Mouse (Mus musculus) embryonic facial prominence, embryonic 14.5 days (tissue): ENCODE data around the gene Frk. TPM values are rescaled to one million over a fixed set of nuclear protein-coding genes. Genes with fewer than 3 reads are reported as not detected.
A peak's percentile ranks its signal among the peaks of the same experiment; 100 is the strongest.
"Not testable (repeated sequence)": the region's sequence is repeated elsewhere in the genome, so short reads cannot be mapped to it uniquely, and the experiment has no call there.

Source experiments
- ATAC-seq: fragments of 200-750 bp; cut with Nextera tagmentation; 2 replicates; pipeline ENCODE4 v1.8.0; 2017; ENCODE audit warnings: low read depth, moderate number of reproducible peaks, moderate TSS enrichment
- DNase-seq: peaks from one replicate; pipeline ENCODE4 v3.0.0-alpha.2; 2015; ENCODE audit warnings: low spot score
- H3K27ac ChIP-seq: fragments of 300-500 bp; sonication (generic); replicated peaks from 2 replicates; pipeline ENCODE4 v1.5.1; 2014; ENCODE audit warnings: low read depth, mild to moderate bottlenecking, low read length, moderate library complexity
- H3K27me3 ChIP-seq: fragments of 300-500 bp; sonication (generic); replicated peaks from 2 replicates; pipeline ENCODE4 v1.6.1; 2014; ENCODE audit warnings: low read length; ENCODE audit not compliant: control insufficient read depth, insufficient read depth
- H3K36me3 ChIP-seq: fragments of 300-500 bp; sonication (generic); 2 replicates; pipeline ENCODE4 v1.6.1; 2014; ENCODE audit warnings: low read length, mixed read lengths; ENCODE audit not compliant: control insufficient read depth, insufficient read depth
- H3K4me1 ChIP-seq: fragments of 300-500 bp; sonication (generic); 2 replicates; pipeline ENCODE4 v1.6.1; 2014; ENCODE audit warnings: antibody characterized with exemption, low read length; ENCODE audit not compliant: control insufficient read depth, insufficient read depth
- H3K4me2 ChIP-seq: fragments of 300-500 bp; sonication (generic); 2 replicates; pipeline ENCODE4 v1.6.1; 2014; ENCODE audit warnings: low read depth, mild to moderate bottlenecking, low read length, moderate library complexity, mixed read lengths
- H3K4me3 ChIP-seq: fragments of 300-500 bp; sonication (generic); 2 replicates; pipeline ENCODE4 v1.5.1; 2014; ENCODE audit warnings: low read depth, mild to moderate bottlenecking, low read length
- H3K9ac ChIP-seq: fragments of 300-500 bp; sonication (generic); 2 replicates; pipeline ENCODE4 v1.6.1; 2014; ENCODE audit warnings: low read depth, mild to moderate bottlenecking, low read length, moderate library complexity, mixed read lengths
- H3K9me3 ChIP-seq: fragments of 300-500 bp; sonication (generic); 2 replicates; pipeline ENCODE4 v1.6.1; 2016; ENCODE audit warnings: low read length; ENCODE audit not compliant: control insufficient read depth
- WGBS: fragments of 180-500 bp; shearing (Covaris S2); extraction: QIAGEN DNeasy Blood & Tissue Kit; methylation state at CpG from one replicate; pipeline ENCODE4 v1.1.7; 2014; 5-methylcytosine and 5-hydroxymethylcytosine counted together
- polyA plus RNA-seq: library from polyadenylated mRNA; unstranded; fragments of >200 nt; fragmentation: Nextera tagmentation; extraction: Ambion mirVana; gene quantifications from 2 replicates; pipeline ENCODE4 v1.2.1, GENCODE M21; 2014

Frk gene
- 12.2 and 12.9 TPM in 2 replicates for polyA plus RNA-seq

- no peaks in the 10 kb centered on the region for H3K27me3 ChIP-seq
- 9% methylated on average over 11 of the region's 11 CpGs for WGBS
- peak; percentile 86 for ATAC-seq
- H3K4me1 ChIP-seq, result no peaks in the 10 kb centered on the region; the same call in 1 of the 2 replicates
- no peaks in the 10 kb centered on the region for H3K36me3 ChIP-seq
- H3K4me3 ChIP-seq, result peak within 1 kb of the TSS; percentile 55
- peak; percentile 66 for DNase-seq
- H3K9ac ChIP-seq, result peak within 1 kb of the TSS; percentile 73
- H3K27ac ChIP-seq, result peak within 1 kb of the TSS; percentile 87
- H3K9me3 ChIP-seq, result no peaks in the 10 kb centered on the region
- H3K4me2 ChIP-seq, result peak within 1 kb of the TSS; percentile 63
Observed at GRCm38 (mm10) chr10:34483297-34484013, at the start of gene Frk. Gene Frk, plus strand, starts transcription at chr10:34483399.

- H3K27ac ChIP-seq, H3K9me3 ChIP-seq, H3K36me3 ChIP-seq, ATAC-seq, H3K4me3 ChIP-seq, H3K4me2 ChIP-seq, H3K27me3 ChIP-seq, H3K9ac ChIP-seq, DNase-seq, H3K4me1 ChIP-seq: not testable (repeated sequence)
- 99% methylated on average over 5 of the region's 14 CpGs for WGBS
Observed at GRCm38 (mm10) chr10:34434191-34434590, 49.0 kb upstream of the Frk start.

GRCm38 (mm10) chr10:34449469-34449868 is 33.7 kb upstream of the Frk start:
- no peaks in the 10 kb centered on the region for H3K36me3 ChIP-seq
- H3K4me1 ChIP-seq, result no peaks in the 10 kb centered on the region
- 82% methylated on average over 1 of the region's 1 CpGs for WGBS
- H3K4me3 ChIP-seq, result no peak overlapping the region
- H3K4me2 ChIP-seq, result no peak overlapping the region
- H3K9ac ChIP-seq, result no peak overlapping the region
- no peak overlapping the region for H3K27ac ChIP-seq
- H3K27me3 ChIP-seq, result no peaks in the 10 kb centered on the region
- no peaks in the 10 kb centered on the region for H3K9me3 ChIP-seq
- DNase-seq (no peak), ATAC-seq (no peak)

GRCm38 (mm10) chr10:34461451-34461850 is 21.7 kb upstream of the Frk start:
- WGBS, result 49% methylated on average over 4 of the region's 4 CpGs
- Histone ChIP-seq H3K9me3 (no peaks in the 10 kb centered on the region), H3K4me2 (no peak overlapping the region), H3K9ac (no peak overlapping the region), H3K36me3 (no peaks in the 10 kb centered on the region), H3K4me3 (no peak overlapping the region), H3K27me3 (no peaks in the 10 kb centered on the region), H3K4me1 (no peaks in the 10 kb centered on the region), H3K27ac (no peak overlapping the region)
- ATAC-seq, result no peak
- DNase-seq, result peak; percentile 44

- H3K4me2 ChIP-seq, result no peak overlapping the region
- no peaks in the 10 kb centered on the region for H3K27me3 ChIP-seq
- H3K9me3 ChIP-seq, result no peaks in the 10 kb centered on the region
- H3K36me3 ChIP-seq, result no peaks in the 10 kb centered on the region
- H3K4me3 ChIP-seq, result no peak overlapping the region
- ATAC-seq (no peak), DNase-seq (no peak)
- no peaks in the 10 kb centered on the region for H3K4me1 ChIP-seq
- no peak overlapping the region for H3K27ac ChIP-seq
- H3K9ac ChIP-seq, result no peak overlapping the region
- 91% methylated on average over 4 of the region's 4 CpGs for WGBS
Observed at GRCm38 (mm10) chr10:34464321-34464720, 18.9 kb upstream of the Frk start.

- H3K4me3 ChIP-seq, result no peak overlapping the region
- no peak overlapping the region for H3K9ac ChIP-seq
- H3K4me2 ChIP-seq, result no peak overlapping the region
- no peaks in the 10 kb centered on the region for H3K4me1 ChIP-seq
- no peak for DNase-seq
- H3K27me3 ChIP-seq, result no peaks in the 10 kb centered on the region
- no peak overlapping the region for H3K27ac ChIP-seq
- H3K36me3 ChIP-seq, result no peaks in the 10 kb centered on the region
- no peak for ATAC-seq
- H3K9me3 ChIP-seq, result no peaks in the 10 kb centered on the region
- WGBS, result 53% methylated on average over 2 of the region's 2 CpGs
Observed at GRCm38 (mm10) chr10:34469037-34469436, 14.2 kb upstream of the Frk start.

- no peak overlapping the region for H3K4me3 ChIP-seq
- no peak for ATAC-seq
- no peaks in the 10 kb centered on the region for H3K9me3 ChIP-seq
- H3K4me2 ChIP-seq, result no peak overlapping the region
- H3K27ac ChIP-seq, result no peak overlapping the region
- DNase-seq, result peak; percentile 30
- H3K27me3 ChIP-seq, result no peaks in the 10 kb centered on the region
- no peaks in the 10 kb centered on the region for H3K36me3 ChIP-seq
- WGBS, result 67% methylated on average over 4 of the region's 4 CpGs
- H3K9ac ChIP-seq, result no peak overlapping the region
- no peaks in the 10 kb centered on the region; the same call in 1 of the 2 replicates for H3K4me1 ChIP-seq
Observed at GRCm38 (mm10) chr10:34479942-34480455, 3.2 kb upstream of the Frk start.

- Histone ChIP-seq H3K36me3 (no peaks in the 10 kb centered on the region), H3K27ac (peak overlapping the region; percentile 87), H3K27me3 (no peaks in the 10 kb centered on the region), H3K9ac (peak overlapping the region; percentile 73), H3K4me1 (no peaks in the 10 kb centered on the region; the same call in 1 of the 2 replicates), H3K4me3 (peak overlapping the region; percentile 55), H3K9me3 (no peaks in the 10 kb centered on the region), H3K4me2 (peak overlapping the region; percentile 63)
- DNase-seq, result peak; percentile 54
- 35% methylated on average over 14 of the region's 14 CpGs for WGBS
- ATAC-seq, result peak; percentile 47
Observed at GRCm38 (mm10) chr10:34484014-34484411, 814 bp downstream of the Frk start.
